Mouse (Mus musculus) midbrain, embryonic 15.5 days (tissue): ENCODE measurements at regions not wholly inside any gene's neighbourhood (a gene's known extent, or its start where the extent isn't known, plus 50 kb on each side); places are given as distances from the start of the nearest gene placed in this dataset.

Experiments
- ATAC-seq: fragments of 200-750 bp; cut with Nextera tagmentation; replicated peaks from 2 replicates; pipeline ENCODE4 v1.8.0; 2017; ENCODE audit warnings: moderate TSS enrichment
- H3K27ac ChIP-seq: fragments of 300-500 bp; sonication (generic); 2 replicates; pipeline ENCODE4 v1.5.1; 2015; ENCODE audit warnings: mild to moderate bottlenecking, inconsistent platforms
- H3K27me3 ChIP-seq: fragments of 300-500 bp; sonication (generic); replicated peaks from 2 replicates; pipeline ENCODE4 v1.6.1; 2015; ENCODE audit warnings: inconsistent platforms
- H3K36me3 ChIP-seq: fragments of 300-500 bp; sonication (generic); replicated peaks from 2 replicates; pipeline ENCODE4 v1.6.1; 2015; ENCODE audit warnings: inconsistent platforms
- H3K4me1 ChIP-seq: fragments of 300-500 bp; sonication (generic); 2 replicates; pipeline ENCODE4 v1.6.1; 2015; ENCODE audit warnings: inconsistent platforms
- H3K4me2 ChIP-seq: fragments of 300-500 bp; sonication (generic); 2 replicates; pipeline ENCODE4 v1.6.1; 2015; ENCODE audit warnings: inconsistent platforms, mild to moderate bottlenecking, moderate library complexity
- H3K4me3 ChIP-seq: fragments of 300-500 bp; sonication (generic); 2 replicates; pipeline ENCODE4 v1.5.1; 2015; ENCODE audit warnings: mild to moderate bottlenecking, inconsistent platforms
- H3K9ac ChIP-seq: fragments of 300-500 bp; sonication (generic); 2 replicates; pipeline ENCODE4 v1.6.1; 2015; ENCODE audit warnings: mild to moderate bottlenecking, inconsistent platforms
- H3K9me3 ChIP-seq: fragments of 300-500 bp; sonication (generic); 2 replicates; pipeline ENCODE4 v1.6.1; 2016; ENCODE audit warnings: inconsistent platforms
- WGBS: fragments of 180-500 bp; shearing (Covaris S2); methylation state at CpG from one replicate; pipeline ENCODE4 v1.1.7; 2015; ENCODE audit warnings: mixed read lengths; 5-methylcytosine and 5-hydroxymethylcytosine counted together

GRCm38 (mm10) chr8:102387591-102387990, 397.9 kb downstream of the Cdh11 start:
- Histone ChIP-seq H3K9me3 (no peaks in the 10 kb centered on the region), H3K27ac (no peak overlapping the region), H3K4me2 (no peak overlapping the region), H3K9ac (no peak overlapping the region), H3K27me3 (no peaks in the 10 kb centered on the region), H3K36me3 (no peaks in the 10 kb centered on the region), H3K4me3 (no peak overlapping the region), H3K4me1 (no peaks in the 10 kb centered on the region)
- WGBS: 88% methylated on average over 4 of the region's 4 CpGs
- ATAC-seq: no peak

- no peaks in the 10 kb centered on the region for H3K27me3 ChIP-seq
- no peaks in the 10 kb centered on the region for H3K9me3 ChIP-seq
- no peaks in the 10 kb centered on the region for H3K4me1 ChIP-seq
- no peak overlapping the region for H3K4me2 ChIP-seq
- no peak for ATAC-seq
- no peak overlapping the region for H3K27ac ChIP-seq
- H3K4me3 ChIP-seq: no peak overlapping the region
- H3K9ac ChIP-seq: no peak overlapping the region
- WGBS: 79% methylated on average over 1 of the region's 1 CpGs
- H3K36me3 ChIP-seq: no peaks in the 10 kb centered on the region
These were observed 440.1 kb downstream of the Cdh11 start for GRCm38 (mm10) chr8:102345392-102345791.

GRCm38 (mm10) chr8:102332511-102332910, 452.9 kb downstream of the Cdh11 start:
- H3K4me1 ChIP-seq: no peaks in the 10 kb centered on the region
- no peaks in the 10 kb centered on the region for H3K27me3 ChIP-seq
- no peak for ATAC-seq
- WGBS: 56% methylated on average over 5 of the region's 5 CpGs
- H3K9ac ChIP-seq: no peak overlapping the region
- no peaks in the 10 kb centered on the region for H3K36me3 ChIP-seq
- no peak overlapping the region for H3K27ac ChIP-seq
- H3K9me3 ChIP-seq: no peaks in the 10 kb centered on the region
- H3K4me2 ChIP-seq: no peak overlapping the region
- no peak overlapping the region for H3K4me3 ChIP-seq

- no peak overlapping the region for H3K9ac ChIP-seq
These were observed 454.3 kb downstream of the Cdh11 start for GRCm38 (mm10) chr8:102331151-102331550.

GRCm38 (mm10) chr8:102329955-102330354, 455.5 kb downstream of the Cdh11 start:
- no peak overlapping the region for H3K4me2 ChIP-seq
- no peaks in the 10 kb centered on the region for H3K4me1 ChIP-seq
- no peak overlapping the region for H3K27ac ChIP-seq
- H3K4me3 ChIP-seq: no peak overlapping the region
- no peaks in the 10 kb centered on the region for H3K36me3 ChIP-seq
- ATAC-seq: no peak
- H3K9me3 ChIP-seq: no peaks in the 10 kb centered on the region
- WGBS: 23% methylated on average over 1 of the region's 1 CpGs
- no peak overlapping the region for H3K9ac ChIP-seq
- no peaks in the 10 kb centered on the region for H3K27me3 ChIP-seq

More at GRCm38 (mm10) chr8:102331151-102331550, 454.3 kb downstream of the Cdh11 start:
- no peaks in the 10 kb centered on the region for H3K36me3 ChIP-seq
- no peaks in the 10 kb centered on the region for H3K4me1 ChIP-seq
- H3K4me2 ChIP-seq: no peak overlapping the region
- H3K27me3 ChIP-seq: no peaks in the 10 kb centered on the region
- ATAC-seq: no peak
- no peaks in the 10 kb centered on the region for H3K9me3 ChIP-seq
- H3K4me3 ChIP-seq: no peak overlapping the region
- no peak overlapping the region for H3K27ac ChIP-seq
- WGBS: 63% methylated on average over 4 of the region's 4 CpGs
